Mouse (Mus musculus) myocyte (in vitro differentiated cells): ENCODE data around the gene Gzmf. TPM values are rescaled to one million over a fixed set of nuclear protein-coding genes. Genes with fewer than 3 reads are reported as not detected.
"Not testable (repeated sequence)": the region's sequence is repeated elsewhere in the genome, so short reads cannot be mapped to it uniquely, and the experiment has no call there.

ENCODE experiments used
- H3K27me3 ChIP-seq: one replicate; pipeline ENCODE4 v1.6.1; 2011; ENCODE audit not compliant: control insufficient read depth, insufficient read depth, insufficient read length
- H3K36me3 ChIP-seq: one replicate; pipeline ENCODE4 v1.6.1; 2011; ENCODE audit not compliant: control insufficient read depth, insufficient read depth
- H3K4me2 ChIP-seq: one replicate; pipeline ENCODE4 v1.6.1; 2011; ENCODE audit warnings: low read depth, control low read depth
- H3K4me3 ChIP-seq: one replicate; pipeline ENCODE4 v1.5.1; 2011; ENCODE audit warnings: mild to moderate bottlenecking, control low read depth, moderate library complexity
- H3K79me2 ChIP-seq: one replicate; pipeline ENCODE4 v1.6.1; 2011; ENCODE audit not compliant: control insufficient read depth, insufficient read depth
- H3ac ChIP-seq: one replicate; pipeline ENCODE4 v1.6.1; 2011; ENCODE audit not compliant: control insufficient read depth, insufficient read length
- CEBPB ChIP-seq: IDR thresholded peaks from 2 replicates; pipeline ENCODE4 v1.6.1; 2011; ENCODE audit warnings: mild to moderate bottlenecking, moderate library complexity; ENCODE audit not compliant: poor library complexity, insufficient read depth, severe bottlenecking
- E2F4 ChIP-seq: IDR thresholded peaks from one replicate; pipeline ENCODE4 v1.6.1; 2011; ENCODE audit warnings: mild to moderate bottlenecking, control low read depth, moderate library complexity; ENCODE audit not compliant: insufficient read depth
- MAX ChIP-seq: IDR thresholded peaks from one replicate; pipeline ENCODE4 v1.6.1; 2011; ENCODE audit warnings: low read depth, mild to moderate bottlenecking, control low read depth
- MYOD1 ChIP-seq, 3 experiments: IDR thresholded peaks; one replicate each; pipeline ENCODE4 v1.6.1; 2011; ENCODE audit warnings: control low read depth in 2 of 3, low read depth in 2 of 3, mild to moderate bottlenecking in 2 of 3, moderate library complexity in 1 of 3; ENCODE audit not compliant: insufficient read length in 2 of 3, control insufficient read depth in 1 of 3
- MYOG ChIP-seq, 3 experiments: IDR thresholded peaks; one replicate each; pipeline ENCODE4 v1.6.1; 2011; ENCODE audit warnings: control low read depth in 2 of 3, low read depth in 2 of 3, mild to moderate bottlenecking in 2 of 3; ENCODE audit not compliant: insufficient read length in 2 of 3, control insufficient read depth in 1 of 3, insufficient read depth in 1 of 3
- POLR2A ChIP-seq: IDR thresholded peaks from one replicate; pipeline ENCODE4 v1.6.1; 2011; ENCODE audit warnings: low read depth, mild to moderate bottlenecking, control low read depth, moderate library complexity; ENCODE audit not compliant: insufficient read length
- POLR2AphosphoS2 ChIP-seq: IDR thresholded peaks from one replicate; pipeline ENCODE4 v1.6.1; 2011; ENCODE audit warnings: low read depth, control low read depth; ENCODE audit not compliant: insufficient read length
- REST ChIP-seq: IDR thresholded peaks from one replicate; pipeline ENCODE4 v1.6.1; 2011; ENCODE audit warnings: mild to moderate bottlenecking, control low read depth, moderate library complexity; ENCODE audit not compliant: insufficient read depth, insufficient read length
- SRF ChIP-seq: IDR thresholded peaks from one replicate; pipeline ENCODE4 v1.6.1; 2011; ENCODE audit warnings: low read depth; ENCODE audit not compliant: control insufficient read depth, insufficient read length
- TCF12 ChIP-seq: IDR thresholded peaks from one replicate; pipeline ENCODE4 v1.6.1; 2011; ENCODE audit warnings: mild to moderate bottlenecking, control low read depth; ENCODE audit not compliant: poor library complexity, insufficient read depth, severe bottlenecking
- TCF3 ChIP-seq: IDR thresholded peaks from one replicate; pipeline ENCODE4 v1.6.1; 2011; ENCODE audit warnings: low read depth, control low read depth; ENCODE audit not compliant: insufficient read length
- USF1 ChIP-seq: IDR thresholded peaks from one replicate; pipeline ENCODE4 v1.6.1; 2011; ENCODE audit warnings: low read depth, mild to moderate bottlenecking, control low read depth, moderate library complexity
- polyA plus RNA-seq: library from polyadenylated mRNA; unstranded; fragments of >200 nt; fragmentation: generic; extraction: Trizol; gene quantifications from one replicate; pipeline ENCODE4 v1.2.1, GENCODE M21; 2012; ENCODE audit warnings: missing spikeins

Gzmf gene
- polyA plus RNA-seq, 1 experiment = not detected

GRCm38 (mm10) chr14:56186946-56187345, 24.3 kb downstream of the Gzmf start:
- Histone ChIP-seq H3K36me3 (no peaks in the 10 kb centered on the region), H3K4me2 (no peak overlapping the region), H3K27me3 (no peaks in the 10 kb centered on the region), H3ac (no peak overlapping the region), H3K4me3 (no peak overlapping the region), H3K79me2 (no peaks in the 10 kb centered on the region)
- TF ChIP-seq MYOD1 (IDR thresholded peaks at IDR 0.05; ENCODE audit: control insufficient read depth in 1 of 3, insufficient read length in 2 of 3, low read depth in 2 of 3) (peak in 1 of 3 experiments; percentile 36), REST (peak; percentile 53), MYOG (IDR thresholded peaks at IDR 0.05; ENCODE audit: control insufficient read depth in 1 of 3, insufficient read depth in 1 of 3, insufficient read length in 2 of 3, low read depth in 2 of 3) (peak in 1 of 3 experiments; percentile 54), POLR2A (no peak)

GRCm38 (mm10) chr14:56186521-56186920, 24.7 kb downstream of the Gzmf start:
- H3K4me2 ChIP-seq = no peak overlapping the region
- no peaks in the 10 kb centered on the region for H3K27me3 ChIP-seq
- H3K79me2 ChIP-seq = no peaks in the 10 kb centered on the region
- H3K4me3 ChIP-seq = no peak overlapping the region
- no peak for TF ChIP-seq POLR2A
- TF ChIP-seq E2F4 = no peak
- no peak for TF ChIP-seq MYOD1 (IDR thresholded peaks at IDR 0.05; ENCODE audit: control insufficient read depth in 1 of 3, insufficient read length in 2 of 3, low read depth in 2 of 3)
- no peak for TF ChIP-seq MAX
- TF ChIP-seq TCF3 = no peak
- TF ChIP-seq SRF = no peak
- H3ac ChIP-seq = no peak overlapping the region
- no peaks in the 10 kb centered on the region for H3K36me3 ChIP-seq

GRCm38 (mm10) chr14:56177651-56178050, 33.6 kb downstream of the Gzmf start:
- H3ac ChIP-seq, H3K79me2 ChIP-seq, H3K36me3 ChIP-seq, H3K4me2 ChIP-seq, H3K4me3 ChIP-seq, H3K27me3 ChIP-seq: not testable (repeated sequence)

- H3K79me2 ChIP-seq = no peaks in the 10 kb centered on the region
- no peak within 1 kb of the TSS for H3K4me3 ChIP-seq
- TF ChIP-seq POLR2A (no peak), MAX (no peak), USF1 (no peak), MYOG (IDR thresholded peaks at IDR 0.05; ENCODE audit: control insufficient read depth in 1 of 3, insufficient read depth in 1 of 3, insufficient read length in 2 of 3, low read depth in 2 of 3) (no peak), TCF12 (no peak), SRF (no peak), POLR2AphosphoS2 (no peak), E2F4 (no peak), MYOD1 (IDR thresholded peaks at IDR 0.05; ENCODE audit: control insufficient read depth in 1 of 3, insufficient read length in 2 of 3, low read depth in 2 of 3) (no peak), REST (no peak), TCF3 (no peak)
- H3ac ChIP-seq = no peak within 1 kb of the TSS
- H3K36me3 ChIP-seq = no peaks in the 10 kb centered on the region
- H3K4me2 ChIP-seq = no peak within 1 kb of the TSS
- H3K27me3 ChIP-seq = peaks cover 7% of the 10 kb centered on the region
These were observed 36.7 kb downstream of the Gzmf start, which contains the start of gene Gzmn for GRCm38 (mm10) chr14:56174499-56174898. Gzmn (minus strand) TSS chr14:56174599.

- H3K4me3 ChIP-seq = no peak overlapping the region
- TF ChIP-seq MYOG (IDR thresholded peaks at IDR 0.05; ENCODE audit: control insufficient read depth in 1 of 3, insufficient read depth in 1 of 3, insufficient read length in 2 of 3, low read depth in 2 of 3) = no peak
- no peak for TF ChIP-seq SRF
- no peak for TF ChIP-seq MAX
- TF ChIP-seq TCF12 = no peak
- TF ChIP-seq CEBPB = no peak
- no peak for TF ChIP-seq USF1
- no peak for TF ChIP-seq POLR2AphosphoS2
- no peak for TF ChIP-seq POLR2A
- TF ChIP-seq TCF3 = no peak
- no peak for TF ChIP-seq REST
- no peak for TF ChIP-seq MYOD1 (IDR thresholded peaks at IDR 0.05; ENCODE audit: control insufficient read depth in 1 of 3, insufficient read length in 2 of 3, low read depth in 2 of 3)
- no peak for TF ChIP-seq E2F4
- H3ac ChIP-seq = no peak overlapping the region
- H3K36me3 ChIP-seq = no peaks in the 10 kb centered on the region
- no peak overlapping the region for H3K4me2 ChIP-seq
- H3K27me3 ChIP-seq = no peaks in the 10 kb centered on the region
- no peaks in the 10 kb centered on the region for H3K79me2 ChIP-seq
These were observed 37.8 kb downstream of the Gzmf start for GRCm38 (mm10) chr14:56173396-56173795.

GRCm38 (mm10) chr14:56172744-56173143, 38.5 kb downstream of the Gzmf start:
- H3K27me3 ChIP-seq = no peaks in the 10 kb centered on the region

More at GRCm38 (mm10) chr14:56172744-56173143, 38.5 kb downstream of the Gzmf start:
- H3K4me3 ChIP-seq = no peak overlapping the region
- TF ChIP-seq MYOD1 (IDR thresholded peaks at IDR 0.05; ENCODE audit: control insufficient read depth in 1 of 3, insufficient read length in 2 of 3, low read depth in 2 of 3) (no peak), SRF (no peak), POLR2AphosphoS2 (no peak), MYOG (IDR thresholded peaks at IDR 0.05; ENCODE audit: control insufficient read depth in 1 of 3, insufficient read depth in 1 of 3, insufficient read length in 2 of 3, low read depth in 2 of 3) (no peak), CEBPB (no peak), E2F4 (no peak), REST (no peak), USF1 (no peak), TCF12 (no peak), TCF3 (no peak), POLR2A (no peak), MAX (no peak)
- no peak overlapping the region for H3ac ChIP-seq
- H3K36me3 ChIP-seq = no peaks in the 10 kb centered on the region
- H3K79me2 ChIP-seq = no peaks in the 10 kb centered on the region
- H3K4me2 ChIP-seq = no peak overlapping the region
